Mouse (Mus musculus): ENCODE results near the gene Klhl36.

The Klhl36 gene

DNA sequence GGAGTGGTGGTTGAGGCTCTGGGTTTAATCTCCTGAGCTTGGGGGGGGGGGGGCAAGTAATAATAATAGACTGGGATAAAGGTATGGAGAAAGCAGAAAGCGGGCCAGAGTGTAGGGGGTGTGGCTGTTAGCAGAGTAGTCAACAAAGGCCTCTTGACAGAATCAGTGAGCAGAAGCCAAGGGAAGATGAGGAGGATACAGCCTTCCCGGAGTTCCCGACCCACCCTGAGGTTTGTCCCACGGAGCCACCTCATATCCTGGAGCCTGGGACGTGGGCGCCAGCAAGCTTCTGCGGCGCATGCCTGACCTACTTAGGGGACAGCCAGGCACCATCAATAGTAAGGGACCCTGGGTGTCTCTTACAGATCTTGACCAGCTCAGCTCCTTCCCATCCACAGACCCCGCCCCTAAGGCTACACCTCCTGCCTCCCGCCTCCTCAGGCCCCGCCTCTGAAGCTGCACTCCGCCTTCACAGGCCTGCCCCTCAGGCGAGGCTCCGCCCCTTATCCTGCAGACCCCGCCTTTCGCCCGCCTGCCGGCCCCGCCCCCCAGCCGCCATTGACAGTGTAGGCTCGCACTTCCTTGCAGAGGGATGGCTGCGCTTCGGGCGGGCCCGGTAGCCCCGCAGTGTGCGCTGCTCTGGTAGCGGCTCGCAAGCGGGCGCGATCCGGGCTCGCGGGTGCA, at the start of gene Klhl36:
Gene Klhl36, plus strand, starts transcription at position 561 of the 684 bp plus-strand sequence.
- DNase-seq, result peak; percentile 98 to 99

DNA sequence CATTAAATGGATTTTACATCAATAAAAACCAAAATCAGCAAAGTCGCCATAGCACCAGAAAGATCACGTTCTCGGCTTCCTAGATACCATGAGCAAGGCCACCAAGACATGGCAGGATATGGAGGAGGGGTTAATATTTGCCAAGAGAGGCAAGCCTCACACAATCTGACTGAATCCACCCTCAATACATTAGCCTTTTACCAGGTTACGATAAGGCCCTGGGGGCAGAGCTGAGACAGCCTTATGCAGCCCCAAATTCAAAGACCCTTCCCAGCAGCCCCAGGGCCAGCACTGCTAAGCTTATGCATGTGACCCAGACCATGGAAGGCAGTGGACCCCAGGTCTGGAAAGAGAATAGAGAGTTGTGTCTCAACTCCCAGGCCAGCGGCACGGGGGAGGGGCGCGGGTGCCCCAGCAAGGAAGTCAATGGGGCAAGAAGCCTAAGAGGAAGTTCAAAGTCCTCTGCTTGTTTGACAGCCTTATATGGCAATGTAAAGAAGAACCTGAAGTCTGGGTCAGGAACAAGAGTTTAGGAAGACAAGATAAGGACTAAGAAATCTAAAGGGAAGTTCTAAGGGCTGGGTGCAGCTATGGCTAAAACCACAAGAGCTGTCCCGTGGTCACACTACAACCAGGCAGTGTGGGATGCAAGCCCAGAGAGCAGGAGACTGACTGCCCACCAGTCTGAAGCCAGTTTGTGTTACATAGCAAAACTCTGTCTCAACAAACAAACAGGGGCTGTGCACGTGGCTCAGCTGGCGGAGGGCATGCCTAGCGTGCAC, 49.2 kb upstream of the Klhl36 start:
- DNase-seq, result no peak

DNA sequence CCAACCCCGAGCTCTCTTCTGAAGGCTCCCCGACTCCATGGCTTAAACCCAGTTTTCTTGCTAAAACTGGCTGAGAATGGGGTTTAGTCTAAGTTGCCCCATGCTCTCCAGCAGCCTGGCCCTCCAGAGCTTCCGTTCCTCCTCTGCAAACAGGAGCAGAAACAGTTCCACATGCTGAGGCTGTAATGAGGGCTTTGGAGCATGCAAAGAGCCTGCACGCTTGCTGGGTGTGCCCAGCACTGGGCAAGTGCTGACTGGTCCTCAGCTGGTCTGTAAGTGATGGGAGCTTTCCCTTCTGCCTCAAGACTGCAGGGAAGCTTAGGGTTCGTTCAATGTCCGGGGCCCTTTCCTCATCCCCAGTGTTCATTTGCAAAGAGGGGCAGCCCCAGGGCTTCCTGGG, 45.8 kb upstream of the Klhl36 start:
- no peak for DNase-seq

DNA sequence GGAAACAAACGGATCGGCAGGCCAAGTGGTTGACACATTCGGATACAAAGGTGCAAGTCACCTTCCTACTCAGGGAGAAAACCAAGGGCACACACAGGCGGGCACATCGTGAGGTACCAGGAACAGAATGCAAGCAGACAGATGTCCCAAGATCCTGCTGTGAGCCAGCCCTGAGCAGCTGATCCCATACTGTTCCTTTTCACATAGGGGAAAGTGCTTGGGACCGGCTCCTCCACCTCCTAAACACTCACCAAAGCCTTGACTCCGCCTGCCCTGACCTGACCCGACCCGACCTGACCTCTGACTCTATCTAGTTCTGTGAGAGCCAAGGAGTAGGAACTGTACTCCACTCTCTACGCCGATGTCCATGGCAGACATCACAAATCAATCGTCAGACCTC, 44.6 kb upstream of the Klhl36 start:
- DNase-seq, result no peak

- peak in 1 of 2 experiments; percentile 53 for DNase-seq
These were observed 42.8 kb upstream of the Klhl36 start for GRCm38 (mm10) chr8:119819316-119819715.

DNA sequence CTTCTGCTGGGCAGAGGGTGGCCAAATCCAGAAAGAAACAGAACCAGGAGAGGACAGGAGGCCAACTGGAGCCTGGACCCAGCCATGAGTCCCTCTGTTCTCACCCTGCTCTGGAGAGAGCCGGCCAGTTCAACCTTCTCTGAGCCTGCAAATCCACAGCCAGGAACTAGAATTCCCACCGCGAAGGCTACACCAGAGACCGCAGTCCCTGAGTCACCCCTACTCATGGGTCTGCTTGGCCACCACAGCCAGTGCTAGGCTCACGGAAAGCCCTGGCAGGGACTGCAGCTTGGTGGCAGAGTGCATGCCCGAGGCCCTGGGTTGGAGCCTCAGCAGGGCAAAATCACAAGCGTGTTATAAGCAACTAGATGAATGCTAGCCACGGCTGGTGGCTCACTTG, 42.1 kb upstream of the Klhl36 start:
- no peak for DNase-seq

DNA sequence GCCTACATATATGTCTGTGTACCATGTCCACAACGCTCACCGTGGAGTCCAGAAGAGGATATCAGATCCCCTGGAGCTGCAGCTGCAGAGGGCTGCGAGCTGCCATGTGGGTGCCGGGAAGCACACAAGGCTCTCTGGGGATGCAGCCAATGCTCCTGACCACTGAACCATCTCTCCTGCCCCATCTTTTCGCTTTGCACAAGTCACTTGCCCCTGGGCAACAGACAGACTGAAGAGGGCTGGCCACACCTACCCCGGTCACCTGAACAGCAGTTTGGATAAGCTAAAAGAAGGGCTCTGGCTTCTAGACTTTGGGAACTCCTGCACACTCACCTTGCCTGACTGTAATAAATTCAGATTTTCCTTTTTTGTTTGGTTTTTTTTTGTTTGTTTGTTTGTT, 40.4 kb upstream of the Klhl36 start:
- no peak for DNase-seq

DNA sequence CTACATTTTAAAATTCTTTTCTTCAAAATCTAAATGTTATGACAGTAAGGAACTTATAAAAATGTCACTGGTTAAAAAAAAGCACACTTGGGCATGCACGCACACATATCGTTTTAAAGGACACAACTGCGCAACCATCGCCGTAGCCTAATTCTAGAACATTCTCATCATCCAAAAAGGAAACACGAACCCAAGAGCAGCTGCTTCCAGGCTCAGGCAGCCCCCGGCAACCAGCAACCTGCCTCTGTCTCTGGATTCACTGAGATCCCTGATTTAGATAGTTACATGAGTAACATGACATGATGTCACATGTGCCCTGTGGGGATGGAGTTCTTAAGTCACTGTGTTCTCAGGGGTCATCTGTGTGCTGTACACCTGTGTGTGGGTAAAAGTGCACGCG, 38.8 kb upstream of the Klhl36 start:
- no peak for DNase-seq

GRCm38 (mm10) chr8:119824100-119824499, 38.0 kb upstream of the Klhl36 start:
- DNase-seq, result peak; percentile 51 to 63

DNA sequence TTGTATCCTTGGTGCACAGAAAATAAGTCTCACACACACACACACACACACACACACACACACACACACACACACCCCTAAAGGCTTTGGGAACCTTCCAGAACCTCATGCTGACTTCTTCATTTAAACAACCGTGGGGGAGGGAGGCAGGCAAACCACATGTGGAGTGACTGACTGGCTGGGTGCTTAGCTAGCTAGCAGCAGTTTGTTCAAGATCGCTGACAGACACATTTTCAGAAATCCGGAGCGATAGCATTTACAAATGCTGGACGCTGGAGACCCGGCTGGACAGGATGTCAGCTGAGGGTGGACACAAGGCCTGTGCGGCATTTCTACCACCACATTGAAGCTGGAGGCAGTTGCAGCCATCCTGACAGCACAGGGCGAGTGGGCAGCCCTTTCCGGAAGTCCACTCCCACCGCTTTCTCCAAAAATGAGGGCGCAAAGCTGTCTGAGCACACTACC, 37.2 kb upstream of the Klhl36 start:
- no peak for DNase-seq

DNA sequence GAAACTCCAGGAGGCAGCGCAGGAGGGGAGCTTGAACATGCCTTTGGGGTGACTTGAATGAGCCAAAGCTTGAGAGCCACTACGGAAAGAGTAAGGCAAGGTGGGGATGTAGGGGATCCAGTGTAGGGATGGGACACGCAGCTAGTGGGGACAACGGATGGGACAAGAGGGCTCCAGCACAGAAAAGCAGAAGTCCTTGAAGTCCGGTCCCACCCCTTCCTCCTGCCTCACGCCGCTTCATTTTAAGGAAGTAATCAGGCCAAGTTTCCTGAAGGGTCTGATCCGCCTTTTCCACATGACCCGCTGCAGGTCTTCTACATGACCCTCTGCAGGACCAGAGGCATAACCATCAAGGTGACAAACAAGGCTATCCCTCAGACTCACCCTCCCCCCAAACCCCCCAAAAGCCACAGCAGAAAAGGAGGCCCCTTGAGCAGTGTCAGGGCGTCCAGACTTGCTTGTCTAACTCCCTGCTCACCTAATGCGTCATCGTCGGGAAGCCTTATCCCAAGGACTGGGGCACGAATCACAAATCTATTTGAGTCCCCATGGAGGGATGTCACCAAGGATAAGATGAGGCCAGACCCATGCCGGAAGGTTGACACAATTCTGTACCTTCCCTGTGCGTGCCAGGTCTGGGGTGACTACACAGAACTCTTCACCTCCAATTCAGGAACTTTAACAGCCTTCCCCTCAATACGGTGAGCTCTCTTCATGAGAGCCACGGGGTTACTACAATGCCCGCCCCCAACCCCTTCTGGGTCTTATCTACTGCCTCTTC, 35.9 kb upstream of the Klhl36 start:
- no peak for DNase-seq

GRCm38 (mm10) chr8:119826982-119827381, 35.1 kb upstream of the Klhl36 start:
- no peak for DNase-seq

GRCm38 (mm10) chr8:119827721-119828153, 34.3 kb upstream of the Klhl36 start:
- no peak for DNase-seq

- peak in 1 of 2 experiments; percentile 4 for DNase-seq
These were observed 33.1 kb upstream of the Klhl36 start for GRCm38 (mm10) chr8:119829015-119829414.

DNA sequence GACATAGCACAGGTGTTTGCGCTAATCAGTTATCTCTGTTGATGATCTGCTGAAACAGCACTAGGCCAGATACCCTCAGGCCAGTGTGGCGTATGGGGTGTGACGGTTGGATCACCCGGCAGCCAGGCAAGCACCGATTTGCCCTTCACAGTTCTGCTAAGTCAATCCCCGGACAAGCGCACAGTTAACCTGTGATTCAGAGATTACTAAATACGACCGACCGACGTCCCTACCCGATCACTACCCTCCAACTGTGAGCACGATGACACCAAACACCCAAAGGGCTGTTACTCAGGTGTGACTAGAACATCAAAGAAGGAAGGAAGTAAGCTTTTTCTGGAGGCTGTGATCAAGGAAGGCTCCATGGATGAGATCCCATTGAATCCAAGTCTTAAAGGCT, 32.6 kb upstream of the Klhl36 start:
- peak in 1 of 2 experiments; percentile 45 for DNase-seq

GRCm38 (mm10) chr8:119829870-119830580, 32.0 kb upstream of the Klhl36 start:
- peak; percentile 45 to 59 for DNase-seq

GRCm38 (mm10) chr8:119830589-119830988, 31.5 kb upstream of the Klhl36 start:
- DNase-seq, result no peak

DNA sequence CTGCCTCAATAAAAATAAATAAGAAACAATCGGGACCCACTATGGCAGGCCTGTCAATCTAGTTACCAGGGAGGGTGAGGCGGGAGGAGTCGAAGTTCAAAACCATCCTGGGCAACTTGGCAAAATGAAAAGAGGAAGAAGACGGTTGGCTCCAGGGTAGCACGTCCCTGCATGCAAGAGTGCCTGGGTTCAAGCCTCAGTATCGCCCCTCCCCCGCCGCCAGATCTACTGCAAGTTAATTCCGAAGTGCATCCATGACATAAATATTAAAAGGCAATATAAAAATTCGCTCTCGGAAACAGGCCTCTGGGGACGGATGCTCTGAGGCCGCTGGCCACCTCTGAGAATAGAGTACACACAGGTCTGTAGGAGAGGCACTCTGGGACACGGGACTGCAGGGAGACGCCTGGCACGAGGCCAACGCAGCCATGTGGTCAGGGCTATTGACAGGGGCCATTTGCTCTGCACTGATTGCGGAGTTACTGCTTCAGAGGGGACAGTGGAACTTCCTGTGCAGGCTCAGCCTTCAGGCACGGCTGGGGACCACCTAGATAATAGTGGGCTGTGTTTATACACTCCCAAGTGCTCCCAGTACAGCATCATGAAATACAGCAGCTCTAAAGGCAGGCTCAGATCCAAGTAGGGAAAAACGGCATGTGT, 30.6 kb upstream of the Klhl36 start:
- DNase-seq, result peak; percentile 85

- peak in 1 of 2 experiments; percentile 33 for DNase-seq
These were observed 29.9 kb upstream of the Klhl36 start for GRCm38 (mm10) chr8:119832101-119832617.

DNA sequence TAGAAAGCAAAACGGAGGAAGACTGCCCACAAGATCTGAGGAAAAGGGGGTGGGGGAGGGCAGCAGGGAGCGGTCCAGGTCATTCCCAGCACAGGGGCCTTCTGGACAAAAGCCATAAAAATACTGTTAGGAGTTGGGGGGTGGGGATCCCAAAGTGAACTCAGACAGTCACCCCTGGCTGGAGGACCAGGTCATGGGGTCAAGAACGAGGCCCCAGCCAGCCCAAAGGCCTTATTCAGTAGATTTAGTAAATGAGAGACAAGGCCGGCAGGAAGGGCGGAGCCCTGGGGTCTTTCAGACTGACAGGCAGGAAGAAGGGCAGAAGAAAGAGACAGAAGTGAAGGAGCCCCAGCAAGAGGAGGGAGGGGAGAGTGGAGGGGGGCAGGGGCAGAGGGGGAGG, 29.1 kb upstream of the Klhl36 start:
- peak in 1 of 2 experiments; percentile 8 for DNase-seq

DNA sequence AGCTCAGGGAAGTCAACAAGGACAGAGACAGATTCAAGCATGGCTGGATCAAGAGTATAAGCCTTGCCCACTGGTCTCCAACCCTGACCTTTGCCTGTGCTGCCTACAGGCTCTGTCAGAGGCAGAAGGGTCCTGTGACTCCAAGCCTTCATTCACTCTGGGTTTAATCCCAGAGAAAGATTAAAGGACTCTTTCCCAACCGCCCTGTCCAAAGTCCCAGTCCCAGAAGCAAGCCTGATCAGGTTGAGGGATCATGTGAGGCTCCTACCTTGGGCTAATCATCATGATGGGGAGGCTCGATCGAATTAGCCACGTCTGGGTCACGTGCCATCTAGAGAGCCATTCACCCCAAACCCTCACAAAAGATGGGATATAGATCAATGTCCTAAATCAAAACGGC, 27.4 kb upstream of the Klhl36 start:
- no peak for DNase-seq

DNA sequence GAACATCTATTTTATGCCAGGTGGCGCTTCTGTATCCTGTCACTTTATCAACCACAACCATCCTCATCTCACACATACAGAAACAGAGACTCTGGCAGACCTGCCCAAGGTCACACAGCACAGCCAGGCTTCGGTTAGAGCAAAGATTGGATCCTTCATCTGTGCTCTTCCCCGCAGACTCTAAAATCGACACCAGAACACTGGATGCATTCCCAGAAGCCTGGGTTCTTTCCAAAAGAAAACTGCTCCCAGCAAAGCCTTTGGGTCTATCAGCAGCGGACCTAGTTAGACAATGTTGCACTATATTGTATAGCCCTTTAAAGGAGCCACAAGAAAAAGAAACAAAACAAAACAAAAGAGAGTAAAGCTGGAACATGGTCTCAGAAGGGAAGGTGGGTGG, 26.8 kb upstream of the Klhl36 start:
- DNase-seq, result peak; percentile 62 to 72

Measured in cerebellum, postnatal 10 days (tissue).